Mouse (Mus musculus) heart, adult 2 months (tissue): ENCODE measurements at regions not wholly inside any gene's neighbourhood (a gene's known extent, or its start where the extent isn't known, plus 50 kb on each side); places are given as distances from the start of the nearest gene placed in this dataset.
"Not testable (repeated sequence)": the region's sequence is repeated elsewhere in the genome, so short reads cannot be mapped to it uniquely, and the experiment has no call there.

Source experiments
- DNase-seq, 2 experiments: peaks; one replicate each; pipeline ENCODE4 v3.0.0; 2021
- H3K27ac ChIP-seq: fragments of 200-600 bp; 2 replicates; pipeline ENCODE4 v1.8.1; 2022
- H3K27me3 ChIP-seq: fragments of 200-500 bp; 2 replicates; pipeline ENCODE4 v1.6.1; 2012; ENCODE audit warnings: mild to moderate bottlenecking, low read length, inconsistent platforms, mixed read lengths; ENCODE audit not compliant: control insufficient read depth, insufficient read depth
- H3K36me3 ChIP-seq: fragments of 200-500 bp; 2 replicates; pipeline ENCODE4 v1.6.1; 2012; ENCODE audit warnings: low read length, inconsistent platforms; ENCODE audit not compliant: control insufficient read depth, insufficient read depth
- H3K4me1 ChIP-seq: fragments of 200-500 bp; 2 replicates; pipeline ENCODE4 v1.6.1; 2011; ENCODE audit warnings: low read length; ENCODE audit not compliant: control insufficient read depth, insufficient read depth
- H3K4me3 ChIP-seq: fragments of 200-600 bp; 2 replicates; pipeline ENCODE4 v1.8.1; 2022
- H3K79me2 ChIP-seq: fragments of 200-500 bp; replicated peaks from 2 replicates; pipeline ENCODE4 v1.6.1; 2012; ENCODE audit warnings: mild to moderate bottlenecking, inconsistent platforms, low read length, moderate library complexity, mixed read lengths; ENCODE audit not compliant: control insufficient read depth, insufficient read depth
- H3K9ac ChIP-seq: fragments of 200-500 bp; 2 replicates; pipeline ENCODE4 v1.6.1; 2012; ENCODE audit warnings: low read depth, mild to moderate bottlenecking, control low read depth, inconsistent platforms, low read length, mixed read lengths
- CTCF ChIP-seq: fragments of 200-600 bp; IDR thresholded peaks from 2 replicates; pipeline ENCODE4 v1.8.1; 2022; ENCODE audit warnings: antibody characterized with exemption, mild to moderate bottlenecking, moderate library complexity
- EP300 ChIP-seq: fragments of 200-500 bp; IDR thresholded peaks from 2 replicates; pipeline ENCODE4 v1.6.1; 2011; ENCODE audit warnings: low read depth, low read length, control low read depth; ENCODE audit not compliant: insufficient read depth
- POLR2A ChIP-seq: fragments of 200-500 bp; IDR thresholded peaks from 2 replicates; pipeline ENCODE4 v1.6.1; 2011; ENCODE audit warnings: mild to moderate bottlenecking, low read depth, low read length, control low read depth; ENCODE audit not compliant: insufficient read depth
- WGBS: fragments of 180-500 bp; shearing (Covaris S2); methylation state at CpG from one replicate; pipeline ENCODE4 v1.1.7; 2018; 5-methylcytosine and 5-hydroxymethylcytosine counted together
- intact Hi-C: fragments of 180-260 bp; cut with DNase I; formaldehyde crosslinking; loops from one replicate; pipeline ENCODE4 v1.15.1; 2025

DNA sequence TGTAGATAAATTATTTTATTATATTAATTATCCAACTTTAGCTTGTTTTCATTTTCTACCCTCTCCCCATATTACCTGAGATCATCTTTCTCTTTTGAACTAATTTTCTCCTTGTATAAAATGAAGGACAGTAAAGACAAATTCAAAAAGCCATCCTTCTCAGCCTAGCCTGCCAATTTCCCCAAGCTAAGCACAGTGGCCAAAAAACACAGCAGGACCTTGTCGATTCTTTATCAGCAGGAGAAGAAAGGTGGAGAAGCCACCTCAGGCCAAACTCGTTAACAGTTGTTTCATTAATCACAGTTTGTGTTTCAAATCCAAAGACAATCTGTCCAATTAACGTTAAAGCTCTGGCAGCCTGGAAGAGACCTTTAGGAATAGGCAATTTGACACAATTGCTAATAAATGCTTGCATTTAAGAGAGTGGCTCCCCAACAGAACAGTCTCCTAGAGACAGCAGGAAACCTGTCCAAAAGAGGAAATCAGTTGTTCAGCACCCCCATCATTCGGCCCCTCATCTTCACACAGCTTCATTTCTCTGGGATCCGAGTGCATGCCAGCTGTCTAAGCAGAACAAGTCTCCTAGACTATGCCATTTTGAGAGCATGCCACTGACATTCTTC lies 135.7 kb upstream of the Tlr4 start:
- 26% methylated on average over 5 of the region's 5 CpGs for WGBS
- no peaks in the 10 kb centered on the region for H3K79me2 ChIP-seq
- TF ChIP-seq POLR2A, result no peak
- TF ChIP-seq CTCF, result no peak
- TF ChIP-seq EP300, result no peak
- no peaks in the 10 kb centered on the region for H3K36me3 ChIP-seq
- H3K27ac ChIP-seq, result no peak overlapping the region
- H3K4me3 ChIP-seq, result no peak overlapping the region
- H3K27me3 ChIP-seq, result no peaks in the 10 kb centered on the region
- DNase-seq, result no peak
- intact Hi-C loops, result no loop called here
- no peak overlapping the region for H3K9ac ChIP-seq
- H3K4me1 ChIP-seq, result no peaks in the 10 kb centered on the region

DNA sequence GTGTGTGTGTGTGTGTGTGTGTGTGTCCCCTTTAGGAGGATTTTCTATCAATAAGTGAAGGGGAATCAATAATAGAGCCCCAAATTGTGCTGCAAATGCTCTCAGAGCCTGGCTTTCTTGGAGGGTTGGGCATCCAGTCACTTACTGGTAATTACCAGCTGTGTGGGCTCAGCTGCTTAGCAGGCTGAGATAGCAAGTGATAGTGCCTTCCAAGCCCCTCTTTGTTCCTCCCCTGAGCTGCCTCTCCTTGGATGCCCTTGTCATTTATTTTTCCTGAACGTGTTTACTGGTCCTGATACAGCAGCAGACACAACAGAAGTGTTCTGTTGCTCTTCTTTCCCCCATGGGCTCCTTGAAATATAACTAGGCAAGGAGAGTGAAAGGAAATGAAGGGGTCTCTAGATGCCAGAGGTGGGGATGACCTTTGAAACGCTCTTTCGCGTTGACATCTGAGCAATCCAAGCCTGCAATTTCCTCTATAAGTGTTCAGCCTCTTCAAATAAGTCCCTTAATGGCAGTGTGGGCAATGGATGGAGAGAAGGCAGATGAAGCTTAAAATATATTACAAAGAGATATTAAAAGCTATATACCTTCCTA lies 133.3 kb upstream of the Tlr4 start:
- Histone ChIP-seq H3K27ac (no peak overlapping the region), H3K36me3 (no peaks in the 10 kb centered on the region), H3K27me3 (no peaks in the 10 kb centered on the region), H3K79me2 (no peaks in the 10 kb centered on the region), H3K9ac (no peak overlapping the region), H3K4me3 (no peak overlapping the region), H3K4me1 (no peaks in the 10 kb centered on the region)
- TF ChIP-seq EP300 (no peak), POLR2A (no peak), CTCF (no peak)
- no peak for DNase-seq
- intact Hi-C loops, result no loop called here
- 50% methylated on average over 4 of the region's 4 CpGs for WGBS

DNA sequence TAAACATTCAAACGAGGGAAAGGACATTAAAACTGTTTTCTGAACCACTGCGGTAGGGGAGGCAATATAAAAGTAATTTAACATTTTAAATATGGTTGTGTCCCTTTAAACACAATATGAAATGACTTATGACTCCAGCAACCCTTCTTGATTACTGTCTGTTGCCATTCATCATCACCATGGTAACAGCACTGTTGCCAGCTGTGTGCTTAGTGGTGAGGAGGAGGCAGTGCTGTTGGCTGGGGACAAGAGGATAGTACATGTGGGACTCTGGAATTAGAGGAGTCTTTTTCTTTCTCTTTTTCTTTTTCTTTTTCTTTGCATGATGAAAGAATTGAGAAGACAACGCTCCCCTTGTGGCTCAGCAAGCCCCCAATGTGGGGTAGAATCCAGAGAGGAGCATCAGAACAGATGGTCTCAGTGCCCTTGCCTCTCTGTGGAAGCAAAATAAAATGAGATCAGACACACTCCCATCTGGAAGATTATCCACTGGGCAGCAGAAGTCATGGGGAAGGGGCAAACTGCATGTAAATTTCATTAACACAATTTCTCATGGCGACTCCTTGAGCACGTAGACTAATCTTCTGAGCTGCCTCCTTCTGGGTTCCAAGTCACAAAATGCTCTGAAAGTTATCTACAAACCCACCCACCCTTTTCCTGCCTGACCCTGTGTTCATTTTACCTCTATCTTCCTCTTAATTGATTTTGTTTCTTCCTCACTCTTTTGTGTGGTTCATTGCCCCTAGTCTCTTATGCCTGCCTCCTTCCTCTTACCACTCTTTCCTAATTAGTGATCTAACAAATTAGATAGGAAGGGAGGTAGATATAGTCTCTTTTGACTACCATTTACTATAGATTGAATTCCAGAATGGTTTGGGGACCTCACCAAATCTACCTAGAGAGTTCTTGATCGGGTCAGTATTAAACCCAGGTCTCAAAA lies 111.3 kb upstream of the Tlr4 start:
- Histone ChIP-seq H3K27ac (no peak overlapping the region), H3K36me3 (no peaks in the 10 kb centered on the region), H3K9ac (no peak overlapping the region), H3K4me1 (no peaks in the 10 kb centered on the region), H3K79me2 (no peaks in the 10 kb centered on the region), H3K27me3 (no peaks in the 10 kb centered on the region), H3K4me3 (no peak overlapping the region)
- 66% methylated on average over 6 of the region's 6 CpGs for WGBS
- no peak for TF ChIP-seq CTCF
- intact Hi-C loops, result no loop called here
- DNase-seq, result no peak

DNA sequence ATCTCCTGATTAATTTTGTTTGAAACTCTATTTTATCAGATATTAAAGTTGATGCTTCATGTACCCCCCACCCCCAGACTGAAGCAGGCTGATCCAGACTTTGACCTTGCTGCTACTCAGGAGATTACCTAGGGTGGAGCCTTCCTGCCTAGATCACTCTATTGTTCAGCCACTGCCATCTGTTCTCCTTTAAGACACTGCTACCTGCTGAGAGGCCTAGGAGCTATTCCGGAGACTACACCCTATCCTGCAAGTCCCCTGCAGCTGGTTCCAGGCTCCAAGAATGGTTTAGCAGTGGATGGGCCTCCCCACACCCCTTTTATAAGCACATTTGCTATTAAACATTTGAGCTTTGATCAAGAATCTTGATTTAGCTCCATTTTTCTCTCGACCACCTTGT lies 90.0 kb upstream of the Tlr4 start:
- Histone ChIP-seq H3K4me1 (no peaks in the 10 kb centered on the region), H3K9ac (no peak overlapping the region), H3K27me3 (no peaks in the 10 kb centered on the region), H3K79me2 (no peaks in the 10 kb centered on the region), H3K27ac (no peak overlapping the region), H3K36me3 (no peaks in the 10 kb centered on the region), H3K4me3 (no peak overlapping the region)
- WGBS, result 17% methylated on average over 2 of the region's 2 CpGs
- DNase-seq, result no peak
- intact Hi-C loops, result no loop called here
- TF ChIP-seq CTCF, result no peak
- TF ChIP-seq POLR2A, result no peak
- TF ChIP-seq EP300, result no peak

DNA sequence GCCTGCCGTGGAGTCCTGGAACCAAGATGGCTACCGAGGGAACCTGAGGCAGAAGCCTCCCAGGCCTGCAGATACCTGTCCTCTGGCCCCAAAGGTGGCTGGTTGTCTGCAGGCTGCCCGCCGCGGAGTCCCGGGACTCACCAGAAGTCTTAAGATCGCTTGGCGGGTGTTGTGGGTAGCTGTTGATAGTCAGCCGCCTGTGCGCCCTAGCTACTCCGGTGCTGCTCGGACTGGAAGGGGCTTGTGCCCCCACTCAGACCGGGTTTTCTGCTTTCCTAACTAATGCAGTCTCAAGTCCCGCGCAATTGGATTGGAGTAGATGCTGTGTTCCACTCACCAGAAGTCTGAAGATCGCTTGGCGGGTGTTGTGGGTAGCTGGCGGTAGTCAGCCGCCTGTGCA lies 84.0 kb upstream of the Tlr4 start:
- H3K79me2 ChIP-seq, H3K27me3 ChIP-seq, H3K36me3 ChIP-seq, H3K27ac ChIP-seq, intact Hi-C loops, H3K9ac ChIP-seq, H3K4me1 ChIP-seq, H3K4me3 ChIP-seq, DNase-seq: not testable (repeated sequence)
- WGBS, result 90% methylated on average over 19 of the region's 19 CpGs

DNA sequence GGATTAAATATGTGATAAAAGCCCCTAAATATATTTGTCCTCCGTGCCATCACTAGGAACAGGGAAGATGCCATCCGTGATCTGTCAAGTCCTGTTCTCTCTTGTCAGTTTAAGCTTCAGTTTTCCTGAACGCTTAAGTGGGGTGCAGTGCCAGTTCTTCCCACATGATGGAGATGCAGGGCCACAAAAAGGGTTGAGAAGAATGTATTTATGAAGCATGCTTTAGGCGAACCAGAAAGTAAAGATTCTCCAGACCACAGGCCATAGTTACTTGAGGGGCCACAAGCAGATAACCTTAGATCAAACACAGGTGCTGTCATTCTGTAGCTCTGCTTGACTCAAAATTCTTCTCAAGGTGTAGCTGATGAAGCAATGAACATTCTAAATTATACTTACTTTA lies 58.6 kb upstream of the Tlr4 start:
- intact Hi-C loops, result loop anchor here (10.0 kb wide), 1 partner anchor 176 kb away; no protein-coding TSS in a partner anchor
- H3K4me3 ChIP-seq, result no peak overlapping the region
- TF ChIP-seq EP300, result 0 out of 2 replicates have a peak, but pooled peaks have one; percentile 26
- TF ChIP-seq POLR2A, result no peak
- TF ChIP-seq CTCF, result peak; percentile 95
- H3K79me2 ChIP-seq, result no peaks in the 10 kb centered on the region
- H3K4me1 ChIP-seq, result no peaks in the 10 kb centered on the region
- no peaks in the 10 kb centered on the region for H3K27me3 ChIP-seq
- H3K9ac ChIP-seq, result no peak overlapping the region
- peak; percentile 29 to 67 for DNase-seq
- no peak overlapping the region for H3K27ac ChIP-seq
- H3K36me3 ChIP-seq, result no peaks in the 10 kb centered on the region
- WGBS, result 19% methylated on average over 4 of the region's 4 CpGs
